Mouse (Mus musculus): ENCODE measurements at regions not wholly inside any gene's neighbourhood (a gene's known extent, or its start where the extent isn't known, plus 50 kb on each side); places are given as distances from the start of the nearest gene placed in this dataset.
A peak's percentile ranks its signal among the peaks of the same experiment; 100 is the strongest.

DNA sequence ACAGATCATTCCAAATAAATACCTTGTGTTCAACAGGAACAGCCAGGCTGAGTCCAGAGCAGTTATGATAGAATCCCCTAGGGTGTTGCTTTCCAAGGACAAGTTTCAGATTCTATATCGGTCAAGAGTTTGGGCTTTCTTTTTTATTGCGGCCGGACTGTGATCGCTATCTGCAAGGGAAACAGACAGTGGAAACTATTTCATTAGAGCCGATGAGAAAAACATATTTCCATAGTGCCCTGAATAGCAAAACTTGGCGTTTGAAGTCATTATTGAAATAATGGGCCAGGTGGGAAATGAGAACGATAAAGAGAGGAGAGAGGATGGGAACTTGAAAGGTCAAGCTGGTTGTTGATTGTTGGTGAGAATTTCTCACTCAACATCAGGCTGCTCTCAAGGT, 282.4 kb upstream of the Gm12728 start:
- no peak for ATAC-seq (ENCODE audit: low FRiP score, low read depth)
- 85% methylated on average over 7 of the region's 7 CpGs for WGBS
- H3K4me2 ChIP-seq, result no peak overlapping the region
- H3K4me1 ChIP-seq (replicated peaks), result no peaks in the 10 kb centered on the region
- no peak overlapping the region for H3K27ac ChIP-seq (replicated peaks)
- H3K9ac ChIP-seq, result no peak overlapping the region
- no peaks in the 10 kb centered on the region for H3K36me3 ChIP-seq
- no peaks in the 10 kb centered on the region for H3K27me3 ChIP-seq
- H3K9me3 ChIP-seq, result no peaks in the 10 kb centered on the region
- no peak overlapping the region for H3K4me3 ChIP-seq

DNA sequence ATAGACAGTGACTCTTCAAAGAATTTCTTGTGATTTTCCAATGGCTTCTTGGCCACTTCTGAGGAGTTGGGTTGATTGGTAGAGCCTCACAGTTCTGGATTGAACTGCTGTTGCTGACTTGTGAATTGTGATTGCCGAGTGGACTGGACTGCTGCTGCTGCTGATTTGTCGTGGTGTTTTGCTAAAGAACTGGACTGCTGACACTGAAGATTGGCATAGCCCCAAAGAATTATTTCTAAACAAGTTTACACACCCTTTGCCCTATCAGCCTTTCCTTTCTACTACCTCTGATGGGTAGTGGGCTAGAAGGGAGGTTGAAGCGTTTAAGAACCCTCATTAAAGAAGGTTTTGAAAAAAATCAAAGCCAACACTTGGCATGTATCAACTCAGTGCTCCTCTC, 280.6 kb upstream of the Gm12728 start:
- Histone ChIP-seq H3K9ac (no peak overlapping the region), H3K27ac (replicated peaks) (no peak overlapping the region), H3K4me1 (replicated peaks) (no peaks in the 10 kb centered on the region), H3K4me2 (no peak overlapping the region), H3K4me3 (no peak overlapping the region), H3K9me3 (no peaks in the 10 kb centered on the region), H3K27me3 (no peaks in the 10 kb centered on the region), H3K36me3 (no peaks in the 10 kb centered on the region)
- ATAC-seq (ENCODE audit: low FRiP score, low read depth), result no peak
- WGBS, result 83% methylated on average over 3 of the region's 3 CpGs

DNA sequence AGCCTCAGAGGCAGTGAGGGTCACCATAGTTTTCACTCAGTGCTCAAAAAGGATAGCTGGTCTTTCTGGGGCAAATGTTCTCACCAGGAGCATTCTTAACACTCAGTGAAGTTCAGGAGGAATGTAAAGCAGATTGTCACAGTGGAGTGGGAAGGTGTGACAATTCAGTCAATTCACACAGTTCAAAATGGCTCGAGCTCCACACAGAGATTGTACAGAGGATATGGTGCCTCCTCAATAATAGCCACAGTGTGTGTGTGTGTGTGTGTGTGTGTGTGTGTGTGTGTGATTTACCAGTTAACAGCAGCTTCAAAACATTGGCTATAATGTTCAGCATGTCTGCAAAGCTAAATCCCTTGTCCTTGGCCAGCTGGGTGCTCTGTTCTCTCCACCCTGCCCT, 279.3 kb upstream of the Gm12728 start:
- no peak for ATAC-seq (ENCODE audit: low FRiP score, low read depth)
- H3K27me3 ChIP-seq, result no peaks in the 10 kb centered on the region
- H3K36me3 ChIP-seq, result no peaks in the 10 kb centered on the region
- H3K4me1 ChIP-seq (replicated peaks), result no peaks in the 10 kb centered on the region
- H3K9ac ChIP-seq, result no peak overlapping the region
- no peak overlapping the region for H3K4me3 ChIP-seq
- no peak overlapping the region for H3K4me2 ChIP-seq
- H3K27ac ChIP-seq (replicated peaks), result no peak overlapping the region
- H3K9me3 ChIP-seq, result no peaks in the 10 kb centered on the region
- 92% methylated on average over 1 of the region's 1 CpGs for WGBS

DNA sequence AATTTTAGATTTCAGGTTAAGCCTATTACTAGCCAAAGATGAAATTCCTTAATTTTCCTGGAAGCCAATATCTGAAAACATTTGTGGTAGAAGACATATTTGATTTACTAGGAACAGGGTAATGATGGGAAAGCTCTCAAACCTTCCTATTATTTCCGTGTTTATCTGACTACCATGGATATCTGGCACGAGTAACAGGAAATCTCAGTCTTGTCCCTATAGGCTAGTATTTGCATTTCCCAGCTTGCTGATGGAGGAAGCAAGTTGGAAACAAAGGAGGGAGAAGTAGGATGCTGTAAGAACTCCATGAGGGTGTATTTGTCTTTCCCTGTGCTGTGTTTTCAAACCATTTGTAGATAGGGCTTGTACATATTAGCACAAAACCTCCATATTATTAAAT, 264.5 kb upstream of the Gm12728 start:
- no peaks in the 10 kb centered on the region for H3K9me3 ChIP-seq
- no peak overlapping the region for H3K9ac ChIP-seq
- H3K4me1 ChIP-seq (replicated peaks), result no peaks in the 10 kb centered on the region
- H3K27ac ChIP-seq (replicated peaks), result no peak overlapping the region
- H3K4me3 ChIP-seq, result no peak overlapping the region
- no peaks in the 10 kb centered on the region for H3K36me3 ChIP-seq
- no peak overlapping the region for H3K4me2 ChIP-seq
- no peaks in the 10 kb centered on the region for H3K27me3 ChIP-seq
- ATAC-seq (ENCODE audit: low FRiP score, low read depth), result no peak
- WGBS, result 68% methylated on average over 2 of the region's 2 CpGs

- H3K4me2 ChIP-seq, result no peak overlapping the region
- H3K4me3 ChIP-seq, result no peak overlapping the region
- H3K36me3 ChIP-seq, result no peaks in the 10 kb centered on the region
- H3K27ac ChIP-seq (replicated peaks), result no peak overlapping the region
- no peak overlapping the region for H3K9ac ChIP-seq
- 85% methylated on average over 7 of the region's 7 CpGs for WGBS
- no peaks in the 10 kb centered on the region for H3K27me3 ChIP-seq
- no peak for ATAC-seq (ENCODE audit: low FRiP score, low read depth)
- no peaks in the 10 kb centered on the region for H3K9me3 ChIP-seq
- H3K4me1 ChIP-seq (replicated peaks), result 0 out of 2 replicates have a peak, but pooled peaks cover 5% of the 10 kb centered on the region
Observed at GRCm38 (mm10) chr4:105526755-105527154, 262.9 kb upstream of the Gm12728 start.

- Histone ChIP-seq H3K4me3 (no peak overlapping the region), H3K4me1 (replicated peaks) (0 out of 2 replicates have a peak, but pooled peaks cover 5% of the 10 kb centered on the region), H3K27me3 (no peaks in the 10 kb centered on the region), H3K9me3 (no peaks in the 10 kb centered on the region), H3K27ac (replicated peaks) (no peak overlapping the region), H3K36me3 (no peaks in the 10 kb centered on the region), H3K9ac (no peak overlapping the region), H3K4me2 (no peak overlapping the region)
- 72% methylated on average over 3 of the region's 3 CpGs for WGBS
- no peak for ATAC-seq (ENCODE audit: low FRiP score, low read depth)
Observed at GRCm38 (mm10) chr4:105527316-105527715, 262.4 kb upstream of the Gm12728 start.

DNA sequence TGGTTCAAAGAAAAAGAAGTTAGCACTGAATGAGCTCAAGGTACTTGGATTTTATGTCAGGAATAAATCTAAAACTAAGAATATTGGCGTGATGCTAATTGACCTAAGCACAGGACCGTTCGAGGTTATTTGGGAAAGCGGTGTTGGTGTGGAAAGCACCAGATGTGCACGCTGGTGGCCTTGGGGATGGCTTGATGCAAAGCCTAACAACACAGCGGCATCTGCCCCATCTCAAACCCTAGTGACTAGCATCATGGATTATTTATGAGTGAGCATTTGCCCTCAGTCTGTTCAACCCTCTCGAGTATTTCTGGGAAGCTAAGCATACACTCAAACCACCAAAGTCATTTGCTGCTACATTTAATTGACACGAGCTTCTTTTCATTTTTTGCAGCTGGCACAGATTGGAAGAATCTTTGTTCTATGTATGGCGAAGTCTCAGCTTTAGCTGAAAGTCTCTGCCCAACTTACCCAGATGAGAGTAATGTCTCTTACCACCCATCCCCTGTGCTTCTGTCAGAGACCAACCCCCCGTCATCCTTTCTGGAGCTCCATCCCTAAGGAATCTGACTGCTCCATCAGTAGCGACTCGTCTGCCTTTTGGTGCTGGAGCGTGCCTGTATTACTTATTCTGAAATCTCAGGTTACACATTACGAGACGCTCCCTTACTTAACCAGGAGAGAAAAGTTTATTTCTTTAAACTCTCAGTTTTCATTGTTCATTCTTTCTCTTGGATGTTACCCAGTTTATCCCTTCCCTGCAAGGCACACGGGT, 257.8 kb upstream of the Gm12728 start:
- WGBS, result 45% methylated on average over 16 of the region's 16 CpGs
- peak; percentile 61 for ATAC-seq (ENCODE audit: low FRiP score, low read depth)

GRCm38 (mm10) chr4:105535451-105535850, 254.2 kb upstream of the Gm12728 start:
- no peak overlapping the region for H3K4me2 ChIP-seq
- 0 out of 2 replicates have a peak, but pooled peaks cover 5% of the 10 kb centered on the region for H3K4me1 ChIP-seq (replicated peaks)
- no peaks in the 10 kb centered on the region for H3K27me3 ChIP-seq
- ATAC-seq (ENCODE audit: low FRiP score, low read depth), result no peak
- H3K4me3 ChIP-seq, result no peak overlapping the region
- no peak overlapping the region for H3K27ac ChIP-seq (replicated peaks)
- no peak overlapping the region for H3K9ac ChIP-seq
- no peaks in the 10 kb centered on the region for H3K36me3 ChIP-seq
- WGBS, result 71% methylated on average over 6 of the region's 6 CpGs
- H3K9me3 ChIP-seq, result no peaks in the 10 kb centered on the region

More for the DNA sequence above, 257.8 kb upstream of the Gm12728 start:
- no peaks in the 10 kb centered on the region for H3K36me3 ChIP-seq
- H3K27me3 ChIP-seq, result no peaks in the 10 kb centered on the region
- no peak overlapping the region for H3K9ac ChIP-seq
- no peaks in the 10 kb centered on the region for H3K9me3 ChIP-seq
- no peak overlapping the region for H3K4me3 ChIP-seq
- H3K4me1 ChIP-seq (replicated peaks), result 0 out of 2 replicates have a peak, but pooled peaks cover 5% of the 10 kb centered on the region
- H3K27ac ChIP-seq (replicated peaks), result no peak overlapping the region
- H3K4me2 ChIP-seq, result 0 out of 2 replicates have a peak overlapping the region, but pooled peaks have one; percentile 1

DNA sequence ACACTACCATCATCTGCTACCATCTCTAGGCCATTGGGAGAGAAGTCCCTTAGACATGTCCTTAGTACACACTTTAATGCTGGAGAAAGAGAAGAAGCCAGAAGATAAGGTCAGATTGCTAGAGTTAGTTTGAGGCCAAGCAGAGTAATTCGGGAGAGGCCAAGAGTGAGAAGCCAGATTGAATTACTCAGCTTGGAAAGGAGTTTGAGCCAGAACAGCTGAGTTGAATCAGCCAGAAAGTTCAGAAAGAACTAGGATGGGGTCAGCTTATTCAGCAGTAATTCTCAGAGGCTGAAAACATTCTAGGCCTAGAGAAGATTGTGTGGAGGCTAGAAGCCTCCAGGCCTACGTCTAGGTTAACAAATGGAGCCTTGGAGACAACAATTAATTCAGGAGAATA, 244.2 kb upstream of the Gm12728 start:
- no peaks in the 10 kb centered on the region for H3K27me3 ChIP-seq
- H3K4me1 ChIP-seq (replicated peaks), result no peaks in the 10 kb centered on the region
- WGBS, result 93% methylated on average over 2 of the region's 2 CpGs
- no peak overlapping the region for H3K4me3 ChIP-seq
- no peaks in the 10 kb centered on the region for H3K9me3 ChIP-seq
- no peak overlapping the region for H3K9ac ChIP-seq
- H3K36me3 ChIP-seq, result no peaks in the 10 kb centered on the region
- H3K27ac ChIP-seq (replicated peaks), result no peak overlapping the region
- no peak for ATAC-seq (ENCODE audit: low FRiP score, low read depth)
- no peak overlapping the region for H3K4me2 ChIP-seq

GRCm38 (mm10) chr4:105549744-105550440, 239.8 kb upstream of the Gm12728 start:
- WGBS, result 80% methylated on average over 7 of the region's 7 CpGs
- Histone ChIP-seq H3K4me2 (no peak overlapping the region), H3K9ac (no peak overlapping the region), H3K36me3 (no peaks in the 10 kb centered on the region), H3K4me1 (replicated peaks) (no peaks in the 10 kb centered on the region), H3K4me3 (no peak overlapping the region), H3K9me3 (no peaks in the 10 kb centered on the region), H3K27me3 (no peaks in the 10 kb centered on the region), H3K27ac (replicated peaks) (no peak overlapping the region)
- no peak for ATAC-seq (ENCODE audit: low FRiP score, low read depth)

GRCm38 (mm10) chr4:105551966-105552685, 237.5 kb upstream of the Gm12728 start:
- Histone ChIP-seq H3K36me3 (no peaks in the 10 kb centered on the region), H3K4me2 (no peak overlapping the region), H3K27ac (replicated peaks) (no peak overlapping the region), H3K9me3 (no peaks in the 10 kb centered on the region), H3K4me1 (replicated peaks) (no peaks in the 10 kb centered on the region), H3K27me3 (no peaks in the 10 kb centered on the region), H3K4me3 (no peak overlapping the region), H3K9ac (no peak overlapping the region)
- no peak for ATAC-seq (ENCODE audit: low FRiP score, low read depth)
- 97% methylated on average over 4 of the region's 4 CpGs for WGBS

GRCm38 (mm10) chr4:105554994-105555393, 234.7 kb upstream of the Gm12728 start:
- Histone ChIP-seq H3K27ac (replicated peaks) (no peak overlapping the region), H3K4me2 (no peak overlapping the region), H3K4me1 (replicated peaks) (no peaks in the 10 kb centered on the region), H3K27me3 (no peaks in the 10 kb centered on the region), H3K9me3 (no peaks in the 10 kb centered on the region), H3K36me3 (no peaks in the 10 kb centered on the region), H3K4me3 (no peak overlapping the region), H3K9ac (no peak overlapping the region)
- 80% methylated on average over 8 of the region's 8 CpGs for WGBS
- ATAC-seq (ENCODE audit: low FRiP score, low read depth), result no peak

Measured in hindbrain, embryonic 15.5 days (tissue).